Mouse (Mus musculus): ENCODE data around the gene Xrcc5.

DNA sequence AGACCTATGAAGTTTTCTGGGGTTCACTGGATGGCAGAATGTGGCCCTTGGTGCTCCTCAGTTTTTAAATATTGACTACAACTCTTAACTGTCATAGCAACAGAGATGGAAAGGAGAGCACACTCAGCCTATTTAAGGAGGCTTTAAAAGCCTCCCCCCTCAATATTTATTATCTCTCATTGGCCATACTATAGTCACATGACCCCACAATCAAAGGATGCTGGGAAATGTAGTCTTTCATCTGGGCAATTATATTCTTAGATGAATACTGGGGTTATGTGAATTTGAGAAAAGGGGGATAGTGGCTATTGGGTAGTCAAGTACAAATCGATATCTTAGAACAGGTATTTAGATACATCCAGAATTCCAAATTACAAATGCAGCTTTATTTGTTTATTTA is 5.4 kb upstream of the Xrcc5 start:
- no peak for TF ChIP-seq CTCF (IDR thresholded peaks at IDR 0.05; ENCODE audit: control insufficient read depth, insufficient read depth, insufficient read length)
- peak; percentile 63 for TF ChIP-seq USF1 (IDR thresholded peaks at IDR 0.05; ENCODE audit: low read depth)
- no peak for TF ChIP-seq FOSL1 (IDR thresholded peaks at IDR 0.05; ENCODE audit: insufficient read depth, low read length, poor library complexity, severe bottlenecking)
- TF ChIP-seq CEBPB (IDR thresholded peaks at IDR 0.05; ENCODE audit: low read depth): no peak
- TF ChIP-seq MAX (IDR thresholded peaks at IDR 0.05): no peak
- no peak for TF ChIP-seq MYOD1 (IDR thresholded peaks at IDR 0.05; ENCODE audit: control insufficient read depth, insufficient read length, low read depth)

Measured in C2C12 (cell line).